Mouse (Mus musculus) G1E-ER4 (cell line): ENCODE data around the gene Grk6. TPM values are rescaled to one million over a fixed set of nuclear protein-coding genes. Genes with fewer than 3 reads are reported as not detected.

Source experiments
- GATA1 ChIP-seq: IDR thresholded peaks from one replicate; pipeline ENCODE4 v1.8.0; 2012; ENCODE audit warnings: low read length, inconsistent platforms
- polyA plus RNA-seq: library from polyadenylated mRNA; stranded (reverse); fragments of >175 nt; gene quantifications from 2 replicates; pipeline ENCODE4 v1.2.3, GENCODE M21; 2012

Gene Grk6
- polyA plus RNA-seq, 1 experiment = 82.8 TPM

DNA sequence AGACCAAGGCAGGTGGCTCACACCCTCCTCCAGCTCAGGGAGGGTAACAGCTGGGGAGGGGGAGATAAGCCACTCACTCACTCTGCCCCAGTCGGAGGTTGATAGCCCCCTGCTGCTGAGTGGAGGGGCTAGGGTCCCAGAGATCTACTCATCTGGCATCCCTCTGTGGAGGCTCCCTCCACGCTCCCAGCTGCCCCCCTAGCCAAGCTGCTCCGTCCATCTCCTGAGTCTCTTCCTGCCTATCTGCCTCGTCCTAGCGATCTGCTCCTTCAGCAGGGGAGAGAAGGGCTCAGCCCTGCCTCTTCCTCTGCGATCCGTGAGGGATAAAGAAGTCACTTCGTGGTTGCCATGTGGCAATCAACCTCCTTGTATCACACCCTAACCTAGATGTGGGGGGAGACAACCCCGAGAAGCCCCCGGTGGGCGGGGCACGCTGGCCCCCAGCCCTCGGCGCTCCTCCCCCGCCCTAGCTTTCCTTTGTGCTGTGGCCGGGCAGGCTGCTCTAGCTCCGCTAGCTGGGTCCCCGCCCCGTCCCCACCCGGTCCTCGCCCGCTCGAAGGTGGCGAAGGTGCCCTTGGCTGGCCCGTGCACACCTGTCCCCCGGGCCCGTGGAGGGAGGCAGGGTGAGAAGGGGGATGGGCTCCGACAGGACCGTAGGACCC, 42.2 kb downstream of the Grk6 start:
- TF ChIP-seq GATA1 = no peak

DNA sequence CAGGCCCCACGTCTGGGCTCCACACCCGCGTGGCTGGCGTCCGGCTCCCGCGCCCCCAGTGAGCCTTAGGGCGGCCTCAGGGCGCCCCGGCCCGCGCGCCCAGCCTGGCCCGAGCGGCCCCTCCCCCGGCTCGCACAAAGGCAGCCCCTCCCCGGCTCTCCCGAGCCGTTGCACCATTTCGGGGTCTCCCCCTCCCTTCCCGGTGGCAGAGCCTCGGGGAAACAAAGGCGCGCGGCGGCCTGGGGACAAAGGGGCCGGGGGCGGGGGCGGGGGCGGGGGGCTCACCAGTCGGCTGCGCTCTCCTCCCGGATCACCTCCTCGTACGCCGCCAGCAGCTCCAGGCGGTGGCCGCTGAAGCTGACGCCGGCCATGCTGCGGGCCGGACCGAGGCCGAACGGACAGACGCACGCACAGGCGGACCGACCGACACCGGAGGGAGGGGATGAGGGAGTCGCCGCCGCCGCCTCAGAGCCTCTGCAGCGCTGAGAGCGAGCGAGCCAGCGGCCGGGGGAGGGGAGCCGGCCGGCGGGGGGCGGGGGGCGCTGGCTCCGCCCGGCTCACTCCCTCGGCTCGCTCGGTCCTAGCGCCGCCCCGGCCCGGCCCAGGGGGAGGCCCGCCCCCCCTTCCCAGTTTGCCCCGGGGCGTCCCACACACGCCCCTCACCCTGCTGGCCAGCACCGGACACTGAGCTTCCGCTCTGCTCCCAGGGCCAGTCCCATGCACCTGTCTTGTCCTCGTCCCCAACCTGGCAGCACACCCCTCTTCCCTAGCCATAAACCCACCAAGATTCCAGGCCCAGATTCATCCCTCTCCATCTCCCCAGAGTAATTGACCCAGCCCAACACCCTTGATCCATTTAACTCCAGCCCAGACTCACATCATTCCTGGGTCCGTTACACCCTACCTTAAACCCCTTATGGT, 43.0 kb downstream of the Grk6 start, which contains the start of gene Dbn1:
Gene Dbn1, minus strand, starts transcription at position 534 of the 921 bp plus-strand sequence.
- TF ChIP-seq GATA1 = no peak

DNA sequence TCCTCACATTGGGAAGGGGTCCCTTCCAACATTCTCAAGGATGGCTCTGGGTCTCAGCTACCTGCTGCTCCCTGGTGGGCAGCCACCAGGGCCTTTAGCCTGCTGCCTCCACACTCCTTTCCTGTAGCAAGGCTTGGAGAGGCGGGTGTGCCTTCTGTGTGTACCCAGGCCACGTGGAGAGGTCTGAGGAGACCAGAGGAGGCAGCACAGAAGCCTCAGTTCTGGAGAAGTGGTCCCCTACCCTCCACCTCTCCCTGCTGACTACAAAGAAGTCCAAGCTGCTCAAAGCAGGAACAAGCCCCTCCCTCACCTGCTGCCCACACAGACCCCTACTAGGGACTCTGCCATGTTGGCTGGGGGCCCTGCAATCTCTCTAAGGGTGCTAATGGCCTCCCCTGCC, 49.4 kb downstream of the Grk6 start:
- no peak for TF ChIP-seq GATA1

DNA sequence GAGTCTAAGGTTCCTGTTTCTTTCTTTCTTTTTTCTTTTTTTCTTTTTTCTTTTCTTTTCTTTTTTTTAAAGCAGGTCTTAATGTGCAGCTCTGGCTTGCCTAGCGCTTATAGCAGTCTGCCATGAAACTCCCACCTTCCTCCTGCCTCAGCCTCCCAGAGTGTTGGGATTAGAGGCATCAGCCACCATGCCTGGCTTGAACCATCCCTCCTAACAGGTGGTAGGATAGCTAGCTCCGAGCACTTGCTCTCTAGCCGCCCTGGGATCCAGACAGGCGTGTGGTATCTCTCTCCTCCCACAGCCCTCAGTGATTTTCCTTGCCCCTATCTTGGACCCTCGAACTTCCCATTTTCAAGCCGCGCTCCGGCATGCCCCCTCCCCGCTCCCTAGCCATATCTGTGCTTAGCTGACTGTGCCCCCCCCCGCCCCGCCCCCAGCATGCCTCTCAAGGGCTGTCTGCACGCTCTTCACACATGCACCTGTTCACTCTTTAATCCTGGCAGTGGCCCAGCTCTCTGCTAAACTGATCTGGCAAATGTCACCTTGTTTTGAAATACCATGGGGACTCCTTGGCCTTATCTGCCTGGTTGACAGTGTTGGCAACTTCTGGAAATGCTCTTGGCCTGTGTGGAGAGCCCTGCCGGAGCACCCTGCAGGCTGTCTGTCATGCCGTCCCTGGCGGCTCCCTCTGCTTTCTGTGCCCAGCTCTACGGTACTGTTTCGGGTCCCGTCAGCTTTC, 50.2 kb downstream of the Grk6 start:
- no peak for TF ChIP-seq GATA1

DNA sequence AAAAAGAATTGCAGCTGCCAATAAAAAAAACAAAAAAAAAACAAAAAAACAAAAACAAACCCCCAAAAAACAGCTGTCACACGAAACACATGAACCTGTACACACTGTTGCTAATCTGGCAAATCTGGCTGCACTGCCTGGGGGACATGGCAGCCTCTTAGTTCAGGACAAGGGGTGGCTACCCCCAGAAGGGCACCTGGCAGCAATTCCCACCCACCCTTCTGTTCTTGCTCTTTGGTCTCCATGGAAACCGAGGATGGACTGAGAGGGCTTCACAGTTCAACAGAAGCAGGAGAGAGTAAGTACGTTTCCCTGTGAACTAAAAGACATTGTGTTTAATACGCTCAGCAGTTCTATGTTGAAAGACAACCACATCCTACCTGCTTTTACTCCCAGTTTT, 50.8 kb downstream of the Grk6 start:
- no peak for TF ChIP-seq GATA1

DNA sequence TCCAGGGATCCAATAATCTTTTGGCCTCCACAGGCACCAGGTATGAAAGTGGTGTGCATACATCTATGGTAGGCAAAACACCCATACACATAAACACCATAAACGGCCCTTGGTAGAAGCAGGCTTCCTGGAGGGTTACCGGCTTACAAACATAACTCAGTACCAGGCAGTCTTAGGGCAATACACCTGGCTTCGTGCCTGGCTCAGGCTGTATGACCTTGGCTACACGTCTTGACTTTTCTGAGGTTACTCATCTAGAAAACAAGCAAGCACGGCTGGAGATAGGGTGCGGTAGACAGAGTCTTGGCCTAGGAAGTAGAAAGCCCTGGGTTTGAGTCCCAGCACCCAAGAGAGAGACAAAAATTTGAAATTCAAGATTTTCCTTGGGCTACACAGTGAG, 51.8 kb downstream of the Grk6 start:
- TF ChIP-seq GATA1 = no peak

DNA sequence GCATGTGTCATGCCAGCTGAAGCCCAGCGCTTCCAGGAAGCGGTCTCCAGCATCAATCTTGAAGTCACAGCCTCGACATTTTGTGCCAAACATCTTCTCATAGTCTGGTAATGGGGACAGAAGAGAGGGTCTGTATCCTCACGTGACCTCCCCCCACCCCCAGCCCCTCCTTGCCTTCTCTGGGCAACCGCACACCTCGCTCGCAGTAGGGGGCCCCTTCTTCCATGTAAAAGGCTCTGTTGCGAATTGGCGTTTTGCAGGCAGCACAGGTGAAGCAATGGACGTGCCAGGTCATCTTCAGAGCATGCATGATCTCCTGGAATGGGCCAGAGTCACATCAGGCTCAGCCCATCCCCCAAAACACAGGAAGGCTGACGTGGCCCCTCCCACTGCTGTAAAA, 54.0 kb downstream of the Grk6 start:
- no peak for TF ChIP-seq GATA1

DNA sequence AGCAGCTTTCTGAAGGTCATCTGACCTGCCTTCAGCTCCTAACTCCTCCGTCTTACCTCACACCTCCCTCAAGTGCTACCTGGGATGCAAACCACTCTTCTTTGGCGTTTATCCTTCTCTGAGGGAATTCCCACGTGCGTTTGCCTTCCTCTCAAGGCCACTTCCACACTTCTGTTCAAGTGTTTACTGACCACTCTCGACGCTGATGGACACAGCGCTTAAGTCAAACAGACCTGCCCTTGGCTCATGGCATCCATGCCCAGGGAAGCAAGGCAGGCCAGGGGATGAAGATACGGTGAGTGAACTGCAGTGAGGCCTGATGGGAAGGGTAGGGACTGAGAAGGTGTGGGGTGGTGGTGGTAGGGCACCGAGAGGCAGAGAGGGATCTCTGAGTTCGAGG, 55.7 kb downstream of the Grk6 start:
- TF ChIP-seq GATA1 = no peak

DNA sequence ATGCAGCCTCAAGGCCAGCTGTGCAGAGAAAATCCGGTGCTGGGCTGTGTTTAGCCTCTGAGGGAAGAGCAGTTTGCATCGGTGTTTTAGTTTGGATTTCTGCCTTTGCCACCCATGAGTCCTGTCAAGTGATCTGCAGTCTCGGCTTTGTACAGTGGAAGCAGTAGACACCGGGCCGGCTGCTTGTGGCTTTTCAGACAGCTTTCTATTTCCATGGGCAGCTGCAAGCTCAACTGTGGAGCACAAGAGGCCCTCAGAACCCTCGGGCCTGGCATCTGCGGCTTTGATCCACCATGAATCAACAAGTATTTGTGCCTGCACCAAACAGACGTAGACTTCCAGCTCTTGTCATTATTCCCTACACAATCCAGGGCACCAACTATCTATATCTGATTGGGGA, 57.5 kb downstream of the Grk6 start:
- no peak for TF ChIP-seq GATA1

DNA sequence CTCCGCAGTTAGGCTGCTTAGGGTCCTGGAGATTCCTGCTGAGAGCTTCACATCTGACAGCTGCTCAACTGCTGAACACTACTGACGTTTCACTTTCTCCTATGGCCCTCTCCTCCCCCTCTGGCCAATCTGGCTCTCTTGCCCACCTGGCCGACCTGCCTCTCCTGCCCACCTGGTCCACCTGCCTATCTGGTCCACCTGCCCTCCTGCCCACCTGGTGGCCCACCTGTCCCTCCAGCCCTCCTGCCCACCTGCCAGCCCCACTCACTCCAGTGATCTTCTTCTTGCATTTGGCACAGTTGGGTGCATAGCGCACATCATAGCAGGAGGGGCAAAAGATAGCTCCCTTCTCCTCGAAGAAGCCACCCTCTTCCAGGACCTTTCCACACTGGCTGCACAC, 59.5 kb downstream of the Grk6 start:
- no peak for TF ChIP-seq GATA1

DNA sequence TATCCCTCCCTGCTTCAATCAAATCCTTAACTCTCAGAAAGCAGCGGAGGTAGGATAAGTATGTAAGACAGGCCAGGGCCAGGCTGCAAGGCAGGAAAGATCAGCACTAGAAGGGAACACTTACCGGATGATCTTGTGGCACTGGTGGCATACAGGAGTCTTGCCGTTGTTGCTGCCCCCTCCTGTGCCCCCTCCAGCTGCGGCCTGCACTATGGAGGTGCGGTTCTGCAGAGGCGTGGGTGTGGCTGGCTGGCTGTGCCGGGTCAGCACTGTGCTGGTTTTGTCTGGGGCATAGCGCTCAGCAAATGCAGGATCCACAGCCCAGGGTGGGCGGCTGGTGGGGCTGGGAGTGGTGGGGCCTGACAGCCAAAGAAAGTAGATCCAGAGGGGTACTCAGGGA, 60.9 kb downstream of the Grk6 start:
- no peak for TF ChIP-seq GATA1

DNA sequence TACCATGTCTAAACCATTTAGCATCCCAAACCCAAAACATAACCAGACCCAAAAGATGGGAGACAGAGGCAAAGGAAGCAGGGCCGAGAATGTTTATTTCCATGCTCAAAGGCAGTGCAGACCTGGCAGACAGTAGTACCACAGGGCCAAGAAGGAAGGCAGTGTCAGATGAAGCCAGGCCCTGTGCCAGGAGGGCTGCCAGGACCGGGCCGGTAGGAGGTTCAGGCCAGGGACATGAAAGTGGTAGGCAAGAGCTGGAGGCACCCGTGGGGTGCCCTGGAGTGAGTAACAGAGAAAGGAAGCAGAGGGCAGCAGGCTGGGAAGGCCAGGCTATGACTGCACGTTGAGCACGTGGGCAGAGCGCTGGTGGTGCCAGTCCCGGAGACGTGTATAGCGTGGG, 61.8 kb downstream of the Grk6 start:
- TF ChIP-seq GATA1 = no peak

DNA sequence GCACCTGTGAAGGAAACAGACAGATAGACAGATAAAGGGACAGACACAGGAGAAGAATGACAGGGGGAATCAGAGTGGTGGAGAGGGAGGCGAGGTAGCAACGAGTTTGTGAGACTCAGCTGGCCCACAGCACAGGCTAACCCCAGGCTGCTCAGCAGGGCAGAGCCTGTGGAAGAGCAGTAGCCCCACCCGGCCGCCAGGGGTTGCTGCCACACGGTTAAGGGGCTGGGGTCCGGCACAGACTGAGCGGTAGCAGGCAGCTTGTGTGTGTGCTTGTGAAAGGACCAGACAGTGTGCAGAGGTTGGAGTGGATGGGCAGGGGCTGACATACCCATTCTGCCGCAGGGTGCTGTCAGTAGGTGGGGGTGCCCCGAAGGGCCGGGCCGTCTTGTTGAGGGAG, 63.0 kb downstream of the Grk6 start:
- TF ChIP-seq GATA1 = no peak

DNA sequence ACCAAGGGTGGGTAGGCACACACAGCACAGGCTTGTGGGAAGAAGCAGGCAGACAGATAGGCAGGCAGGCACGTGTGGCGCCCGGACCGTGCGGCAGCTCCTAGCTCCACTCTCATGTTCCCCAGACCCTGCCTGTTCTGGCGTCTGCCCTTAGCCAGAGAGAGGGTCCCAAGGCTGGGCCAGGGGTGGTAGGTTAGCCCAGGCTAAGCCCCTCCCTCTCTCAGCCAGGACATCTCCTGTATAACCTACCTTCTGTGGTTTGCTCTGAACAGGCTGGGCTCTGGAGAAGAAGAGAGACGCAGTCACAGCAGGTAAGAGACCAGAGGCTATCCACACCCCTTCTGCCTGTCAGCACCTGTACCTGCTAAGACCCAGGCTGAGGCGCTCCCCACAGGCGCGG, 63.7 kb downstream of the Grk6 start:
- no peak for TF ChIP-seq GATA1

DNA sequence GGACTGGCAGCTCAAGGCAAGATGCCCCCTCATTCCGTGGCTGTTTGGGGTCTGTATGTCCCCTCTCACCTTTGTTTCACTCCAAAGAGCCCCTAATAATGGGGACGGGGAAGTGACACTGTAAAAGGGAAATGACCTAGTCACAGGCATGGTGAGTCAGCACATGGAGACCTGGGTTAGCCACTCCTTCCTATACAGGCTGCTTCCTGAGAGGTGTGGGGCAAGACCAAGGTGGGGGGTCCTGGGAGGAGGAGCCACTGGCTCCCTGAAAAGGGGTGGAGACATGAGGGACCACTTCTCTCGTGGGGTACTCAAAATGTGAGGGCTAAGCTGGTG, 65.4 kb downstream of the Grk6 start:
- no peak for TF ChIP-seq GATA1

Other genes with a start within 250 kb of the Grk6 start
- 13.7 and 14.1 TPM in 2 replicates for gene Nsd1, start 235.3 kb upstream of the Grk6 start, polyA plus RNA-seq
- 485 and 727 TPM in 2 replicates for gene Prelid1, start 124.6 kb upstream of the Grk6 start, polyA plus RNA-seq
- gene Rab24, start 123.1 kb upstream of the Grk6 start, polyA plus RNA-seq = 107 and 132 TPM in 2 replicates
- gene Mxd3, start 115.2 kb upstream of the Grk6 start, polyA plus RNA-seq = 10.1 and 10.8 TPM in 2 replicates
- gene Lman2, start 82.3 kb upstream of the Grk6 start, polyA plus RNA-seq = 64.6 and 99.2 TPM in 2 replicates
- gene Rgs14, start 75.3 kb upstream of the Grk6 start, polyA plus RNA-seq = 3.2 and 3.4 TPM in 2 replicates
- not detected in 2 replicates for gene Slc34a1, start 46.9 kb upstream of the Grk6 start, polyA plus RNA-seq
- gene Pfn3, start 29.8 kb upstream of the Grk6 start, polyA plus RNA-seq = not detected in 2 replicates
- gene F12, start 18.3 kb upstream of the Grk6 start, polyA plus RNA-seq = not detected in 2 replicates
- 4.6 and 6.8 TPM in 2 replicates for gene Prr7, start 19.2 kb downstream of the Grk6 start, polyA plus RNA-seq
- gene Dbn1, start 43.0 kb downstream of the Grk6 start, polyA plus RNA-seq = 0.03 TPM in 1 of 2 replicates, not detected in the other
- gene Pdlim7, start 68.6 kb downstream of the Grk6 start, polyA plus RNA-seq = 65.8 and 78.9 TPM in 2 replicates
- gene Dok3, start 84.2 kb downstream of the Grk6 start, polyA plus RNA-seq = 1.1 and 1.3 TPM in 2 replicates
- gene Ddx41, start 91.6 kb downstream of the Grk6 start, polyA plus RNA-seq = 82.6 and 88.1 TPM in 2 replicates
- 47.5 and 48.5 TPM in 2 replicates for gene Fam193b, start 126.0 kb downstream of the Grk6 start, polyA plus RNA-seq
- 180 and 194 TPM in 2 replicates for gene Tmed9, start 128.7 kb downstream of the Grk6 start, polyA plus RNA-seq
- gene B4galt7, start 154.8 kb downstream of the Grk6 start, polyA plus RNA-seq = 21.0 and 22.2 TPM in 2 replicates
- 27.0 and 31.7 TPM in 2 replicates for gene Caml, start 177.9 kb downstream of the Grk6 start, polyA plus RNA-seq
- 40.6 and 42.0 TPM in 2 replicates for gene Ddx46, start 190.0 kb downstream of the Grk6 start, polyA plus RNA-seq
- gene B230219D22Rik, start 248.1 kb downstream of the Grk6 start, polyA plus RNA-seq = 19.5 and 22.1 TPM in 2 replicates